Mouse (Mus musculus) urinary bladder, postnatal 10 days (tissue): ENCODE results near the gene Urb2.

Source experiments
- DNase-seq: peaks from one replicate; pipeline ENCODE4 v3.0.0; 2022; ENCODE audit warnings: low spot score

Urb2 gene

DNA sequence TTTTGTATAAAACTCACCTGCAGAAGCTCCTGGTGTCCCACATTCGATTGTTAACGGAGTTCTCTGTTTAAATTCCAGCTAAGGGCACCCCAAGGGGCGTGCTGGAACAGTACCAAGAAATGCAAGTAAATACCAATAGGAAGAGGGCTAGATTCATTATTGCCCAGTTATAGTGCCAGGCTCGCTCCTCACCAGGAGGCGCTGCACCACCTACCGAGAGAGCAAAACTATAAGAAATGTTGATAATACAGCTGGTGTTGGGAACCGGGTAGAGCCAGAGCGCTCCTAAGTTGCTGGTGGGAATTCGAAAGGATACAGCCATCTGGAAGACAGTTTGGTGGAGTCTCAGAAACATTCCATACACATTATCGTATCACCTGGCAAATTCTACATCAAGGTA lies 56.7 kb downstream of the Urb2 start:
- no peak for DNase-seq

DNA sequence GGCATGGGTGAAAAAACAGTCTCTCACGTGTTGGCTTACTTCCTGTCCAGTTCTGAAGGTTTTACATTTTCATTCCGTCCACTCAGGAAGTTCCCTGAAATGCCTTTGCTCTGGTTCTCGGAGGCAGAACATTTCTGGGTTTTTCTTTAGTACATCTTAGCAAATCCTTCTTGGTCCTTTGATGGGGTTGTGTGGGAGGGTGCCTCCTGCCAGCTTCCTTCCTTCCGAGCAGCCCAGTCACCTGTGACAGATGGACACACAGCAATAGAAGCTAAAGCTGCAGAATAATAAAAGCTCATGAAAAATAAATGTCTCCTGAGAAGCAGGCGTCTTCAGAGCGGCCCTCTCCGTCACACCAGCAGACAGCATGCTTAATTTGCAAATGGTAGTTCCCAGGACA lies 57.7 kb downstream of the Urb2 start:
- no peak for DNase-seq

DNA sequence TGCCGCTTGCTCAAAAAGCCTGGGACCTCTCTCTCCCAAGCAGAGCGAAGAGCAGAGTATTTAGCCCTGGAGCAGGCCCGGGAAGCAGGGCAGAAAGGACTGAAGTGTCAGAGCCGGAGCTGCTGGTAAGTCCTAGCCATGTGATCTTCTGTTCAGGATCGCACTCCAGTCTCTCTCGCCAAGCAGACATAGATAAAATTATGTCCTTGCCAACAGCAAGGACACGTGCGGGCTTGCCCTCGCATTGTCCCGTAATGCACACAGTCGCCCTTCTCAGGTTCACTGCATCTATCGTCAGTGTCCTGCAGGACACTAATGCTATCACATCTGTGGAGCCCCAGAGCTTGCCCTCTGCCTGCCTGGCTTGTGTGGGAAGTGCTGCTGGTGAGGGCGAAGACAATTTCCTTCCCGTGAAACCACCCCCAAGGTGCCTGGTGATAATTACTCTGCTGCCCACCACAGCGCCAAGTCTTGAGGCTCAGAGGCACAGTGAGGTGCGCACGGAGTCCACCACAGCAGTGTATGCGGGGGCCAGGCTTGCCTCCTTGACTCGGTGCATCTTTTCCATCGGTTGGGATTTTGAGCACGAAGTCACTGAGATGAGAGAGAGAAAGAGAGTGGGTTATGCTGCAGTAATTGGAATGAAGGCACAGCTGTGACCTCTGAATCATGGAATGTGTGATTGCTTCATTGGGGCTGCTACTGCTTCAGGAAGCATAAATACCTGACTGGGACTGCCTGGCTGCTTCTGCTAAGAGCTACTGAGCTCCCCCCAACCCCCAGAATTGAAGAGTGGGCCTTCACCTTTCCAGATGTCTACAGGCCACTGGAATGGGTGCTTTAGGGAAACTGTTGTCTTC lies 59.4 kb downstream of the Urb2 start:
- DNase-seq: no peak

DNA sequence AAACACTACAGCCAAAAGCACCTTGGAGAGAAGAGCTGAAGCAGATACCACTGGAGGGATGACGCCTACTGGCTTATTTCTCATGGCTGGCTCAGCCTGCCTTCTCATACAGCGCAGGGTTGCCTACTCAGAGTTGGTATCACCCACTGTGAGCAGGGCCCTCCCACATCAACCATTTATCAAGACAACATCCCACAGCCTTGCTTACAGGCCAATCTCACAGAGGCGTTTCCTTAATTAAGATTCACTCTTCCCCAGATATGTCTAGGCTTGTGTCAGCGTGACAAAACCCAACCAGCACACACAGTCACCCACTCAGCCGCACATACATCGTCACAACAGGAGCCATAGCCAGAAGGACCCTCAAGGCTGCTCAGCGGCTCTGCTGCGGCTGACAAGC lies 61.3 kb downstream of the Urb2 start:
- no peak for DNase-seq

DNA sequence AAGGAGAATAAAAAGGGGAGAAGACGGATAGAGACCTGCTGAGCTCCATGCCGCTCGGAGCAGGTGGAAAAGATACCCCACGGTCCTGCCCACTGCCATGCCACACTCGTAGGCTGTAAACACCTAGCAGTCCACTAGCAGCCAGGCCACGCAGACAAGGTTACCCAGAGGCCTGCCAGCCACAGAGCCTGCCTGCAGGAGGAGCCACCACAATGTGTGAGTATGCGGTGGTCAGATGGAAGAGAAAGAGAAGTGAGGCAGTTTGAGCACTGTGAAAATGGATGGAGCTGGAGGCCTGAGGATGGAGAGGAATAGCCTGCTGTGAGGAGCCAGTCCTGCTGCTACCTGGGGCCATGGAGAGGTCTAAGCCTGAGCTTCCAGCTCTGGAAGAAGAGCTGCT lies 62.3 kb downstream of the Urb2 start:
- no peak for DNase-seq

DNA sequence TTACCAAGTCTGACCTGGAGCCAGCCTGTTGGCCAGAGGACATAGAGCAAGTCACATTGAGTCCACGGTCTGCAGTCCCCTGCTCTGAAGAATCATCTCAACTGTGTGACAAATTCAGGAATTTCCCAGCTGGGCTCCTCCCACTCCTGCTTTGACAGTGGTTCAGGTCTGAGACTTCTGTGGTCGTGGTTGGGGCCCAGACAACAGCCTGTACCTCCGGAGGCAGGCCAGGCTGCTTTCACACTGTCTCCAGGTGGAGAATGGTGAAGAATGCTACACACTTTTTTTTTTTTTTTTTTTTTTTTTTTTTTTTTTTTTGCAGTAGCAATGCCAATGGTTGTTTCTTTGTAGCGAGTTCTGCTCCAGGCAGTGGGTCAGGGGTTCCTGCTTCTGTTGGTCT lies 64.4 kb downstream of the Urb2 start:
- DNase-seq: no peak

DNA sequence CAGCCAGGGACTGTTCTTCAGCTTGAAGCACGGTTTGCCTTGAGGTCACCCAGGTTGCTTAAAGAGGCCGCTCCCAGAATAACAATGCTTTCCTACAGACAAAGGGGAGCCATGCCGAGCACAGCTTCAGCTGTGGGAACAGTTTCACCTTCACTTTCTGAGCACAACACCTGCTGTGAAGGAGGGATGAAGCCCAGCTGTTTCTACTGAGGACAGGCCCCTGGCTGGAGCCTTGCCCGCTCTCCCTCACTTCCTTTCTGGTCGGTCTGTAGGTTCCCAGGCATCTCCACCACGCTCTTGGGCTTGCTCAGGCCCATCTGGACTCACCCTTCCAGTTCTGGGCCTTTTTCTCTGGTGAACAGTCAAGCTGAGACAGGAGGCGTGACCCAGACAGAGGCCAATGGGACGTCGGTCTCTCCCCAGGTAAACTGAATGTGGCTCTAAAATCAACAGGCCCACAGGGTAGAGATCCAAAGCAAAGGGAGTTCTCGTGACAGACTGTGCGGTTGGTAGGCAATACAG lies 66.8 kb downstream of the Urb2 start:
- no peak for DNase-seq

DNA sequence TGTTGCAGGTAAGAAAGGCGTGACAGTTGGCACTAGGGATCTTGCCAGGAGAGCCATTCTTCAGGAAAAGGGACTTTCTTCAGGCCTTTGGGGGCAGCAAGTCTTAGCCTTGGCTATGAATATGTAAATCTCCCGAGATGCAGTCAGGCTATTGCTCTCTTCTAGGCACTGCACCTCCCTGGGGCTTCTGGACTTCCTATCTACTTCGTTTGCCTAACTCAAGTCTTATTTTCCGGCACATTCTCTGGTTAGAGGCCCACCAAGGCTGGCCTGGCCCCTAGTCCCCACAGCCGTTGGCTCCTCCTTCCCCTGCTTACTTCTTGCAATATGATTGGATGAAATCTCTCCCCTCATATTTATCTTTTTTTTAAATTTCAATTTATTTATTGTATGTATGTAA lies 67.7 kb downstream of the Urb2 start:
- DNase-seq: no peak

DNA sequence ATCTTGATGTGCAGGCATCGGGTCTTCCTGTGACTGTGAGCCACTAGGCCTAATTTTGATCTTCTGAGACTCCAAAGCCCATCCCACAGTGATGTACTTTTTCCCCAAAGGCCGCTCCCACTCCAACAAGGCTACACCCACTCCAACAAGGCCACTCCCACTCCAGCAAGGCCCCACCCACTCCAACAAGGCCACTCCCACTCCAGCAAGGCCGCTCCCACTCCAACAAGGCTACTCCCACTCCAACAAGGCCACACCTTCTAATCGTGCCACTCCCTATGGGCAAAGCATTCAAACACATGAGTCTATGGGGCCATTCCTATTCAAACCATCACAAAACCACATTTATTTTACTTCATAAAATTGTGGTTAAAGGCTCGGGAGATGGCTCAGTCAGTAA lies 69.2 kb downstream of the Urb2 start:
- DNase-seq: no peak
